Mouse (Mus musculus) frontal cortex, postnatal 10 days (tissue): ENCODE results near the gene Ryr1.
"Not testable (repeated sequence)": the region's sequence is repeated elsewhere in the genome, so short reads cannot be mapped to it uniquely, and the experiment has no call there.

Experiments
- DNase-seq, 2 experiments: peaks; one replicate each; pipeline ENCODE4 v3.0.0; 2022; ENCODE audit warnings: low spot score in 2 of 2, mixed read lengths in 1 of 2

Ryr1 gene

DNA sequence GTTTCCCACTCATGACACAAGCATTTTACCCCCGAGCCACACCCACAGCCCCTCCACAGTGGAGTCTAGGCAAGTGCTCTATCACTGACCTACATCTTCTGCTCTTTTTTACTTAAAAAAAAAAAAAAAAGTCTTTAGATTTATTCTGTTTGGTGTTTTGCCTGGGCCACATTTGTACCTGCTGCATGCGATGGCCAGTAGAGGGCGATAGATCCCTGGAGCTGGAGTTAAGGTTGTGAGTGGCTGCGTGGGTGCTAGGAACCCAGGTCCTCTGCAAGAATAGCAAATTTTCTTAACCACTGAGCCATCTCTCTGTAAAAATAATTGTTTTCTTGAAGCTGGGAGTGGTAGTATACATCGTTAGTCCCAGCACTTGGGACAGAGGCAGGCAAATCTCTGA lies 133.4 kb downstream of the Ryr1 start:
- DNase-seq: no peak

- DNase-seq: no peak
Measured at GRCm38 (mm10) chr7:28990766-28991273, 134.2 kb downstream of the Ryr1 start.

GRCm38 (mm10) chr7:28985207-28985606 lies 139.8 kb downstream of the Ryr1 start:
- no peak for DNase-seq

- DNase-seq: no peak
Measured at GRCm38 (mm10) chr7:28984452-28984851, 140.5 kb downstream of the Ryr1 start.

GRCm38 (mm10) chr7:28983849-28984248 lies 141.1 kb downstream of the Ryr1 start:
- no peak for DNase-seq

- DNase-seq: no peak
Measured at GRCm38 (mm10) chr7:28983141-28983564, 141.8 kb downstream of the Ryr1 start.

- DNase-seq: no peak
Measured at GRCm38 (mm10) chr7:28982274-28983013, 142.5 kb downstream of the Ryr1 start.

GRCm38 (mm10) chr7:28981651-28982273 lies 143.2 kb downstream of the Ryr1 start, which contains the start of the genes Eif3k and Map4k1:
Gene Eif3k (minus strand): TSS chr7:28981864.
Gene Map4k1 (plus strand): TSS chr7:28982050.
- peak; percentile 97 for DNase-seq

- DNase-seq: no peak
Measured at GRCm38 (mm10) chr7:28977556-28977955, 147.4 kb downstream of the Ryr1 start.

GRCm38 (mm10) chr7:28973025-28973424 lies 152.0 kb downstream of the Ryr1 start:
- no peak for DNase-seq

- DNase-seq: peak in 1 of 2 experiments; percentile 72
Measured at GRCm38 (mm10) chr7:28972542-28972985, 152.4 kb downstream of the Ryr1 start.

GRCm38 (mm10) chr7:28971770-28972269 lies 153.2 kb downstream of the Ryr1 start:
- DNase-seq: no peak

DNA sequence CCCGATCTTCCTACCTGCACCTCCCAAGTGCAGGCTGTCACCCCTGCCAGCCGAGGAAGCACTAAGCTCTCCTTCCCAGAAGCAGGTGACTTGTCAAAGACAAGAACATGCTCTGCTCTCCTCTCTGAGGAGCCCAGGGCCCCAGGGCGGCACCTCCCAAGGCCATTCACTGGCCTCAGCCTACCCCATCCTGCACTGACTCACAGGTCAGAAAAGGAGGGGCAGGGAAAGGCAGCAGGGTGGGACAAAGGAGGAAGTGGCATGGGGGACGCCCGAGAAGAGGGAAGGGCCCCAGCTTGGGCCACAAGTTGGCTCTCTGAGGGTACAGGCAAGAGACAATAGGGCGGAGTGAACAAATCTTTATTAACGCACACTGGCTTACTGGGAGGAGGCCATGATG lies 153.9 kb downstream of the Ryr1 start:
- DNase-seq: no peak

GRCm38 (mm10) chr7:28969672-28970394 lies 155.1 kb downstream of the Ryr1 start:
- DNase-seq: no peak

- DNase-seq: no peak
Measured at GRCm38 (mm10) chr7:28969271-28969670, 155.7 kb downstream of the Ryr1 start.

DNA sequence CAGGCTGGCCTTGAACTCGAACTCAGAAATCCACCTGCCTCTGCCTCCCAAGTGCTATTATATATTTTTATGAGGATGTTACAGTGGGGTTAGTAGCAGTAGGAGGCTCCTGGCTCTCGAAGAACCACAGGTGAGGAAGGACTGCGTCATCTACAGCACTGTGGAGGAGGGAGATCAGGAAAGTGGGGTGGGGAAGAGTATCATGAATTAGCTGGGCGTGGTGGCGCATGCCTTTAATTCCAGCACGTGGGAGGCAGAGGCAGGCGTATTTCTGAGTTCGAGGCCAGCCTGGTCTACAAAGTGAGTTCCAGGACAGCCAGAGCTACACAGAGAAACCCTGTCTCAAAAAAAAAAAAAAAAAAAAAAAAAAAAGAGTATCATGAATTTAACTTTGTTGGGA lies 156.9 kb downstream of the Ryr1 start:
- DNase-seq: not testable (repeated sequence)

- DNase-seq: no peak
Measured at GRCm38 (mm10) chr7:28966751-28967505, 158.1 kb downstream of the Ryr1 start.

GRCm38 (mm10) chr7:28966181-28966580 lies 158.8 kb downstream of the Ryr1 start:
- no peak for DNase-seq

DNA sequence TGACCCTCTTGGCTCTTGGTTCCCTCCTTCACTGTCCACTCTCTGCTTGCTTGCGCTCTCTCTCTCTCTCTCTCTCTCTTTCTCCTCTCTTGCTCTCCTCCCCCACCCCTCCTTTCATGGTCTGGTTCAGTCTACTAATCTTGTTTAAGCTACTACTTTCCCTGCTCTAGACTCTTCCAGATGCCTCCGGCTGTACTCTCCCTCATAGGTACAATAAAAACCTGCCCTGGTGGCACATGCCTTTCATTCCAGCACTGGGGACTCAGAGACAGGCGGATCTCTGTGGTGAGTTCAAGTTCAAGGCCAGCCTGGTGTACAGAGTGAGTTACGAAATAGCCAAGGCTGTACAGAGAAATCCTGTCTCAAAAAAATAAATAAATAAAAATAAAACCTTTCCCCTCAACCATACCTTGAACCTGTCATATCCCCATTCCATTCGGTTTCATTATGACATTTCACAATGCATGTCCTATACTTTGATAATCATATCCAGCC lies 159.6 kb downstream of the Ryr1 start:
- DNase-seq: no peak

DNA sequence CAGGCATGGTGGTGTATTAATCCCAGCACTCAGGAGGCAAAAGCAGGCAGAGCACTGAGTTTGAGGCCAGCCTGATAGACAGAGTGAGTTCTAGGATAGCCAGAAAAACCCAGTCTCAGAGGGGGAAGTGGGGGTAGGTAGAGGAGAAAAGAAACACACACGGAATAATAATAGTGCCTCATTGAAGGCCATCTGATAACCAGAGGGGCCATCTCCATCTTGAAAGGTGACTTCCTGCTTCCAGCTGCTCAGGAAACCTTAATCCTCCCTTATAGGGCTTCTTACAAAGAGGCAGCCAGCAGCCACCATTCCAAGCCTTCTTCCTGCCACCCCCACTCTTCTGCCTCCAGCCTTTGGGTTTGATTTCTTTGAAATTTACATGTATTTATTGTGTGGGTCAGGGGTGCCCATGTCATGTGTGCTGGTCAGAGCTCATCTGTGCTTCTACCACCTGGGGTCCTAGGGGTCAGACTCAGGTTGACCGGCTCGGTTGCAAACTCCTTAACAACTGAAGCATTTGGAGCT lies 161.5 kb downstream of the Ryr1 start:
- no peak for DNase-seq
